Mouse (Mus musculus): ENCODE data around the gene Eqtn.

Eqtn gene

DNA sequence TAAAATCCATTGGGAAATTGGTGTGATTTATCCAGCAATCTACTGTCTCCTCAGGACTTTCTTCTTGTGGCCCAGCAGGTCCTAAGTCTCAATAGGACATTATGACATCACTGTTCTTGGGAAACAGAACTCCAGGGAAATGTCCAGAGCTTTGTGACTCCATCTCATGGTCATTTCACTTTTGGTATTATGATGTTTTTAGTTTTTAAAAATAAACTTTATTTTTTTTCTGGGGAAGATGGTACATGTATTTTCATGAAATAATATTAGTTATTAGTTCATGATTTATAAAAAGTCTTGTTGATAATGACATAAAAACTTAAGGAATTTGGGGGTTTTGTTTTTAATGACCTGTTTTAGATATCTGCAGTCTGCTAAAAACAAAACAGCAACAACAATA is at the start of gene Eqtn:
TSS of gene Eqtn (minus strand) at position 101 of the 400 bp plus-strand sequence.
- no peak for DNase-seq (ENCODE audit: low read depth, low spot score)

DNA sequence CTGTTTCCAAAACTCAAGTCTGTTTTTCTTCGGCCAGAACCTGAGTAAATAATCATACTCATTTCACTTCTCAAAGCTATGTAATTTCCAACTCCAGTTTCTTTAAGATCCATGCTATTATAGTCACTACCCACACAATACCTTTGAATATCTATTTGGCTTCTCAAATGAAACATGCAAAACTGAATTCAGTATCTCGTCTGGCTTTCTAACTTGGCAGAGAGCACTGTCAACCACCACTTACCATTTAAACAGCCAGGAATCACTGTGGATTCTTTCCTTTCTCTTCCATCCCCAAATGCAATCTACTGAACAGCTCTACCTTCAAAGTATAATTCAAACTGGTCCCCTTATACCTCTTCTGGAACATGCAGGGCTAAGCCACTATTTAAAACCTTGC is 44.7 kb upstream of the Eqtn start:
- no peak for DNase-seq (ENCODE audit: low read depth, low spot score)

DNA sequence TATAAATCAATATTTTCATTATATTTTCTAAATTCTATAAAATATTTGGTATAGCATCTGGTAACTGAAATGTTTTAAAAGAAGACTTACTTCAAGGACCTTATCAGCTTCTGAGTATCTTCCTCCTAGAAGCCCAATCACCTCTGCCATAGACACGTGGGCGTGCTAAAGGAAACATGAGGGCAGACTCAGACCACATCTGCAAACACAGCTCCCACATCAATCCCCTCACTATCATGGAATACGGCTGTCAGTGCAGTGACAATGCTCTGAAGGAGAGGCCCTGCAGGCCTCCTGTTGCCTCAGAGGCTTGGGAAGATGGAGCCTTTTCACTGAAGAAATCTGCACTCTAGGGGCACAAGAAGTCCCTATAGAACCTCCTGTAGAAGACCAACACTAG is 24.1 kb upstream of the Eqtn start:
- DNase-seq (ENCODE audit: low read depth, low spot score), result no peak

DNA sequence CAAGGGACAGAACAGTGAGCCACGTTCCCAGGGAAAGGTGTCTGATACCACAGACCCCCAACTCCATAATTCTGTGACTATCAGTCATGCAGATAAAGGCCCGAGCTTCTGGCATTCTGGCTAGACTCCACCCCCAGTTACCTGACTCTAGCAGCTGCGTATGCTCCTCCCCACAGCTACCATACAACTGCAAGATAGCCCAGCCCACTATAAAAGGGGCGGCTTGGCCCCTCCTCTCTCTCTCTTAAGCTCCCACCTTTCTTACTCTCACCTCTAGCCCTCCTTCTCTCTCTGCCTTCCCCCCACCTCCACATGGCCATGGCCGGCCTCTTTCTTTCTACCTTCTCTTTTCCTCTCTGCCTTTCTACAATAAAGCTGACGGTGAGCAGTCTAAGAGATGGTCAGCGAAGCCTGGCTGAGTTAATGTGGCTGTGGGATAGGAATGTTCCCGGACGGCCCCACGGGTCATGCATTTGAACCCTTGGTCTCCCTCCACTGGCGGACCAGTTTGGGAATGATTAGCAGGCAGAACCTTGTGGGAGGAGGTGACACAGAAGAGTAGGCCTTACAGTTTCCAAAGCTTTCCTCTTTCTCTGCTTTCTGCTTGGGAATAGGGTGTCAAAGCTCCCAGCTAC is 12.7 kb upstream of the Eqtn start:
- DNase-seq (ENCODE audit: low read depth, low spot score), result no peak

DNA sequence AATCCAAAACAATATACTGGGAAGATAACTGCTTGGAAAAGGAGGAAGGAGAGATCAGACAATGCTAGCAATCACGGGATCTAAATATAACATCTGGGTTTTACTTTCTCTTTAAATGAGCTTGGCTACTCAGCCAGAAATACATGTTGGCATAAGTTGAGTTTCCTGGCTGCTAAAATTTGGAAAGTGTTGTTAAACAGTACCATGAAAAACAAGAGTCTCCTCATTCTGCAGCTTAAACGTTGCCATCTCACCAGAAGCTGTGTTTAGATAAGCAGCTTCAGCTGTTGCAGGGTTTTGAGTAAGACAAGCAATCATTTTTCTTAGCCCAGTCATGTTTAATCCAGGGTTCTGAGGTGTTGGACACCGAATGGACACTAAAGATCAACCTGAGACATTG is 26.9 kb downstream of the Eqtn start:
- DNase-seq (ENCODE audit: low read depth, low spot score), result no peak

DNA sequence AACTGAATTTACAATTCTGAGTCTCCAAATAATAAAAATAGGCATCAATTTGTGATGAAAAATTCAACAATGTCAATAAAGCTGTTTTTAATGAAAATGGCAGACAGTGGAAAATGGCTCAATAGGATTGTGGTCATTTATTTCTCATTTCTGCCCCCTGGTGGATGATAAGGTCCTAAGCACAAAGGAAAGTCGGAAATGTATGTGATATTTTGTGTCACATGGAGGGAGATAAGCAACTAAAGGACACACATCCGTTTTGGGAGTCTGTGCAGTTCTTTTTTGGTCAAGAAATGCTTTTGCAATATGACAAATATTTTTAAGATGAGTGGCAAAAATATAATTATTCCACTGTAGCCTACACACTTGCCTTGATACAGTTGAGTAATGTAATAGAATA is 27.9 kb downstream of the Eqtn start:
- DNase-seq (ENCODE audit: low read depth, low spot score), result no peak

Measured in skeletal muscle tissue, adult 2 months (tissue).